Mouse (Mus musculus): ENCODE measurements around the gene Txn1.

DNA sequence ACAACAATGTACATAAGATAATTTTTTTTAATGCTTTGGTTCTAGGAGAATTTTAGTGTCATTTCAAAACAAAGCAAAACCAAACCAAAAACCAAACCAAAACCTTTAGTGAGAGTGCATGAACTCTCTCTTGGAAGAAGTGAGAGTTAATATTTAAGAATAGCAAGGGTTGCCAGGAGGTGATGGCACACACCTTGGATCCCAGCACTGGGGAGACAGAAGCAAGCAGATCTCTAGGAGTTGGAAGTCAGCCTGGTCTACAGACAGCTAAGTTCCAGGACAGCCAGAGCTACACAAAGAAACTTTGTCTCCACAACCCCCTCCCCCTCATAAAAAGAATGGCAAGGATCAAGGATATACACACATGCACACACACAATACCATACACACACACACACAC, 43.2 kb downstream of the Txn1 start:
- no peak for TF ChIP-seq CTCF (IDR thresholded peaks at IDR 0.05 in 2 of 3, conservative IDR thresholded peaks at IDR 0.05 in 1 of 3; ENCODE audit: control insufficient read depth in 1 of 3, insufficient read depth in 1 of 3, low read depth in 2 of 3, low read length in 3 of 3, poor library complexity in 1 of 3, severe bottlenecking in 1 of 3)
- no peak for TF ChIP-seq POLR2A (IDR thresholded peaks at IDR 0.05; ENCODE audit: control insufficient read depth in 1 of 2, insufficient read depth in 1 of 2, low read depth in 1 of 2, low read length in 2 of 2, poor library complexity in 1 of 2)
- no peak for TF ChIP-seq EP300 (IDR thresholded peaks at IDR 0.05; ENCODE audit: low read depth in 1 of 2, low read length in 2 of 2)
- TF ChIP-seq RCOR1 (IDR thresholded peaks at IDR 0.05; ENCODE audit: low read depth, low read length): no peak
- no peak for TF ChIP-seq TCF12 (IDR thresholded peaks at IDR 0.05; ENCODE audit: low read depth, low read length)
- no peak for TF ChIP-seq SIN3A (IDR thresholded peaks at IDR 0.05; ENCODE audit: low read length)
- TF ChIP-seq ZKSCAN1 (IDR thresholded peaks at IDR 0.05; ENCODE audit: low read depth, low read length): no peak

Data from MEL (cell line).